Mouse (Mus musculus): ENCODE measurements at regions not wholly inside any gene's neighbourhood (a gene's known extent, or its start where the extent isn't known, plus 50 kb on each side); places are given as distances from the start of the nearest gene placed in this dataset.

DNA sequence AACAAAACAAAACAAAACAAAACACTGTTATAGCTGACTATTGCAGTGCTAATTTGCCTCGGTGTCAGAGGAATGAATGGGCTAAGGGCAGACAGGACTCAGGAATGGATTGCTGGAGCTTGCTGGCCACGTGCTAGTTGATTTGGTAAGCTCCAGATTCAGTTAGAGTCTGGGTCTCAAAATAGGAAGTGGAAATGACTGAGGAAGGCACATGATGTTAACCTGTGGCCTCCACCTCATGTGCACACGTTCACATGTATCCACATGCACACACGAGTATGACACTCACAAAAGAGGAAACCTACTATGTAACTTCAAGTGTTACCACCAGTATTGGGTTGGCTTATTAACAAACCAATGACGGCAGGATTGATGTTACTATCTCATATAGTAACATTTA is 125.0 kb downstream of the Ndfip2 start:
- DNase-seq (ENCODE audit: low spot score), result no peak
- H3K4me1 ChIP-seq (replicated peaks), result no peaks in the 10 kb centered on the region
- H3K27me3 ChIP-seq (ENCODE audit: insufficient read depth, poor library complexity, severe bottlenecking), result no peaks in the 10 kb centered on the region
- WGBS, result 87% methylated on average over 5 of the region's 5 CpGs
- H3K27ac ChIP-seq, result no peak overlapping the region
- H3K36me3 ChIP-seq, result no peaks in the 10 kb centered on the region
- no peaks in the 10 kb centered on the region for H3K9me3 ChIP-seq
- H3K4me3 ChIP-seq, result no peak overlapping the region

- no peaks in the 10 kb centered on the region for H3K9me3 ChIP-seq
- peaks cover 12% of the 10 kb centered on the region for H3K4me1 ChIP-seq (replicated peaks)
- 88% methylated on average over 4 of the region's 4 CpGs for WGBS
- no peak overlapping the region for H3K4me3 ChIP-seq
- no peaks in the 10 kb centered on the region for H3K36me3 ChIP-seq
- DNase-seq (ENCODE audit: low spot score), result no peak
- no peak overlapping the region for H3K27ac ChIP-seq
- no peaks in the 10 kb centered on the region for H3K27me3 ChIP-seq (ENCODE audit: insufficient read depth, poor library complexity, severe bottlenecking)
These were observed 121.7 kb downstream of the Ndfip2 start for GRCm38 (mm10) chr14:105380101-105380500.

GRCm38 (mm10) chr14:105377770-105378169 is 119.4 kb downstream of the Ndfip2 start:
- Histone ChIP-seq H3K4me1 (replicated peaks) (peaks cover 18% of the 10 kb centered on the region), H3K27ac (0 out of 2 replicates have a peak overlapping the region, but pooled peaks have one; percentile 53), H3K27me3 (ENCODE audit: insufficient read depth, poor library complexity, severe bottlenecking) (no peaks in the 10 kb centered on the region), H3K4me3 (no peak overlapping the region), H3K9me3 (no peaks in the 10 kb centered on the region), H3K36me3 (no peaks in the 10 kb centered on the region)
- DNase-seq (ENCODE audit: low spot score), result no peak
- 40% methylated on average over 5 of the region's 5 CpGs for WGBS

GRCm38 (mm10) chr14:105377035-105377621 is 118.8 kb downstream of the Ndfip2 start:
- WGBS, result 62% methylated on average over 4 of the region's 4 CpGs
- Histone ChIP-seq H3K36me3 (no peaks in the 10 kb centered on the region), H3K27me3 (ENCODE audit: insufficient read depth, poor library complexity, severe bottlenecking) (no peaks in the 10 kb centered on the region), H3K4me1 (replicated peaks) (peaks cover 18% of the 10 kb centered on the region), H3K4me3 (no peak overlapping the region), H3K27ac (no peak overlapping the region), H3K9me3 (no peaks in the 10 kb centered on the region)
- DNase-seq (ENCODE audit: low spot score), result peak; percentile 11

- 91% methylated on average over 5 of the region's 5 CpGs for whole genome bisulfite sequencing
- Histone ChIP-seq H3K4me1 (replicated peaks) (peaks cover 5% of the 10 kb centered on the region; the same call in 1 of the 2 replicates), H3K36me3 (no peaks in the 10 kb centered on the region), H3K9me3 (no peaks in the 10 kb centered on the region), H3K4me3 (no peak overlapping the region), H3K27ac (no peak overlapping the region), H3K27me3 (ENCODE audit: insufficient read depth, poor library complexity, severe bottlenecking) (no peaks in the 10 kb centered on the region)
- no peak for DNase-seq (ENCODE audit: low spot score)
These were observed 111.5 kb downstream of the Ndfip2 start for GRCm38 (mm10) chr14:105369637-105370435.

DNA sequence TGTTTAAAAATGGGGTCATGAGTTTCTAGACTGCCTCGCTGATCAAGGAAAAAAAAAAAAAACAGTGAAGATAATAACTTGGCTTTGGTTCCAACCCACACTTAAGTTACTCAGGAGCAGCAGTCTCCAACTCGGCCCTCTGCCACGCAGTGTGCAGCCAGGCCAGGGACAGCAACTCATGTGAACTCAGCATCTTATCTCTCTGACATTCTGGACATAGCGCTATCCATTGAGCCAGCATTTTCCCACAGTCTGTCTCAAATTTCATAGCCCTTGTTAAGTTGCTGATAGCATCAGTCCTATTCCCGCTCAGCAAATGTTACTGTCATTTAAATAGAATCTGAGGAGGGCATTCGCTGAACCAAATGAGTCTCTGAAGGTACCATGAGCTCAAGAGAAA is 102.2 kb downstream of the Ndfip2 start:
- H3K27me3 ChIP-seq (ENCODE audit: insufficient read depth, poor library complexity, severe bottlenecking), result no peaks in the 10 kb centered on the region
- 84% methylated on average over 6 of the region's 6 CpGs for WGBS

GRCm38 (mm10) chr14:105359829-105360228 is 101.5 kb downstream of the Ndfip2 start:
- Histone ChIP-seq H3K27ac (no peak overlapping the region), H3K4me3 (no peak overlapping the region), H3K4me1 (replicated peaks) (no peaks in the 10 kb centered on the region), H3K9me3 (no peaks in the 10 kb centered on the region), H3K27me3 (ENCODE audit: insufficient read depth, poor library complexity, severe bottlenecking) (no peaks in the 10 kb centered on the region), H3K36me3 (no peaks in the 10 kb centered on the region)
- no peak for DNase-seq (ENCODE audit: low spot score)
- 89% methylated on average over 3 of the region's 3 CpGs for WGBS

More for the DNA sequence above, 102.2 kb downstream of the Ndfip2 start:
- no peak for DNase-seq (ENCODE audit: low spot score)
- no peaks in the 10 kb centered on the region for H3K9me3 ChIP-seq
- no peak overlapping the region for H3K4me3 ChIP-seq
- no peak overlapping the region for H3K27ac ChIP-seq
- no peaks in the 10 kb centered on the region for H3K4me1 ChIP-seq (replicated peaks)
- no peaks in the 10 kb centered on the region for H3K36me3 ChIP-seq
